In genomic region chr16:25826016-25826415, GRCm38 (mm10) we compare ENCODE assay signal across 21 mouse cellular contexts.
"Had no signal": no experiment of that assay in that cellular context is flagged by ENCODE, and none has a peak within 500 bp of the region (broad histone marks: within the 10 kb centered on the region; RNA-seq: fewer than 3 reads in every experiment).

No protein-coding gene starts in this region.

- H3K36me3 ChIP-seq: kidney, embryonic 15.5 days; limb, embryonic 10.5 days; limb, embryonic 13.5 days; liver, embryonic 13.5 days; midbrain, embryonic 12.5 days; midbrain, embryonic 15.5 days; stomach, embryonic 15.5 days had no signal

- H3K4me3 ChIP-seq: kidney, embryonic 15.5 days; layer of hippocampus, adult 2 months; limb, embryonic 10.5 days; limb, embryonic 13.5 days; liver, embryonic 13.5 days; midbrain, embryonic 12.5 days; midbrain, embryonic 15.5 days; myocyte; stomach, embryonic 15.5 days had no signal

- ATAC-seq: midbrain, embryonic 15.5 days had no signal

- H3K4me2 ChIP-seq: kidney, embryonic 15.5 days; limb, embryonic 13.5 days; liver, embryonic 13.5 days; midbrain, embryonic 12.5 days; midbrain, embryonic 15.5 days; stomach, embryonic 15.5 days had no signal

- H3K4me1 ChIP-seq: kidney, embryonic 15.5 days; limb, embryonic 10.5 days; limb, embryonic 13.5 days; liver, embryonic 13.5 days; midbrain, embryonic 12.5 days; midbrain, embryonic 15.5 days; stomach, embryonic 15.5 days had no signal

- DNase-seq: kidney, adult 8-10 months; kidney, postnatal 25 days; layer of hippocampus, adult 9-11 months; liver, embryonic 13.5 days; lung, adult 2 months; lung, postnatal 14 days; right cerebral cortex, adult 18-20 months; right cerebral cortex, postnatal 14 days; right cerebral cortex, postnatal 4 days; spleen, adult 18-20 months; thymus, adult 18-20 months; thymus, postnatal 36 days had no signal

- H3K9ac ChIP-seq: kidney, embryonic 15.5 days; limb, embryonic 13.5 days; liver, embryonic 13.5 days; midbrain, embryonic 12.5 days; midbrain, embryonic 15.5 days; stomach, embryonic 15.5 days had no signal

- H3K27ac ChIP-seq: kidney, embryonic 15.5 days; layer of hippocampus, adult 2 months; limb, embryonic 10.5 days; limb, embryonic 13.5 days; liver, embryonic 13.5 days; macrophage; midbrain, embryonic 12.5 days; midbrain, embryonic 15.5 days; stomach, embryonic 15.5 days had no signal

- H3K27me3 ChIP-seq: kidney, embryonic 15.5 days; limb, embryonic 13.5 days; liver, embryonic 13.5 days; midbrain, embryonic 12.5 days; midbrain, embryonic 15.5 days; stomach, embryonic 15.5 days had no signal

- H3K9me3 ChIP-seq: kidney, embryonic 15.5 days; limb, embryonic 10.5 days; limb, embryonic 13.5 days; liver, embryonic 13.5 days; midbrain, embryonic 12.5 days; midbrain, embryonic 15.5 days; stomach, embryonic 15.5 days had no signal
